Mouse (Mus musculus) kidney, adult 8-10 months (tissue): ENCODE measurements at regions not wholly inside any gene's neighbourhood (a gene's known extent, or its start where the extent isn't known, plus 50 kb on each side); places are given as distances from the start of the nearest gene placed in this dataset.

ENCODE experiments used
- DNase-seq, 2 experiments: peaks; one replicate each; pipeline ENCODE4 v3.0.0; 2022

GRCm38 (mm10) chr1:73425049-73425448 is 409.3 kb upstream of the Tnp1 start:
- no peak for DNase-seq

- DNase-seq: no peak
Measured at GRCm38 (mm10) chr1:73418196-73418595, 402.5 kb upstream of the Tnp1 start.

DNA sequence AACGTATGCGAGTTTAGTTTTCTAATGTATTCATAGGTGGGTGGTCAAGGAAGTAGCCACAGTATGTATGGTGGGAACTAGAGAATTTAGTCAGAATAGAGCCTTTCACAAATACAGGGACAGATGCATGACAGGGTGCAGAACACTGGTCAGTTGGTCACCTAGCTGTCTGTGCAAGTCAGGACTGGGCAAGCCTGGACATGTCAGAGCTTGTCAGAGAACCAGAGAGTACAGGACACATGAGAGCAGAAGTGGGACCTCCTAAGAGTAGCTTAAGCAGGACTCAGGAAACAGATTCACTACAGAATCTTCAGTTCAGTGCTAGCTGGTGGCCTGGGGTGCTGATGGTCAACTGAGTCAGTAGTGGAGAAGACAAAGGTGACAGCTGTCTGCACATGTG is 395.7 kb upstream of the Tnp1 start:
- no peak for DNase-seq

- DNase-seq: no peak
Measured at GRCm38 (mm10) chr1:73399178-73399577, 383.5 kb upstream of the Tnp1 start.

- DNase-seq: no peak
Measured at GRCm38 (mm10) chr1:73395034-73395433, 379.3 kb upstream of the Tnp1 start.

DNA sequence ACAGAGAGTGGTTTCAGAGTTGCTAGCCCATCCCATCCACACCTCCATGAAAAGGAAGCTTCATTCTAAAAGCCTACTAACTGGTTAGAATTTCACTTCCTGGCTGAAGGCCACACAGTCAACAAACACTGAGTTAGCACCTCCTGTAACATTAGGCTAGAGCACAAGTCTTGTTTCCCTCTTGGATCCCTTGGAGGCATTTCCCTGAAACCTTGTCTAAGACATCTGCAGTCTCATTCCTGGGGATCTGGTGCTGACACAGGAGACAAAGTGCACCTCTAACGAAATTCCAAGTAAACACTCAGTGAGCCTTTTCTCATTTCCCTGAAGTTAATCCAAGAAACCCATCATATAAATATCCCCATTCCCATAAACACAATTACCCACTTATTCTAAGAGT is 378.8 kb upstream of the Tnp1 start:
- peak; percentile 8 to 24 for DNase-seq

DNA sequence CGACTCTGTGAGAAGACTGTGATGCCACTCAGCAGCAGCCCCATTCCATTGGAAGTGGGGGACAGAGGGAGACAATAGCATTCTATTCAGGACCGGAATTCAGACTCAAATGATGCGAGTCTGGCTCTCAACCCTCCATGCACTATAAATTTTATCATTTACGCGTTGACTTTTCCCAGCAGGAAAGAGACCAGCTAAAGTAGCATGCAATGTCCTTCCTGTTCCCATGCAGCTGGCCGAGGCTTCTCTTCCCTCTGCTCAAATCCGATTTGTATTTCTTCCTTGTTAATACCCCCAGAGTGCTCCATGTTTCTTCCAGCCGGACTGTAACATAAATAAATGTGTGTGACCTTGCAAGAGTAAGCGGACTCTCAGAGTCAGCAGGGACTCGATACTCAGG is 376.4 kb upstream of the Tnp1 start:
- DNase-seq: no peak

DNA sequence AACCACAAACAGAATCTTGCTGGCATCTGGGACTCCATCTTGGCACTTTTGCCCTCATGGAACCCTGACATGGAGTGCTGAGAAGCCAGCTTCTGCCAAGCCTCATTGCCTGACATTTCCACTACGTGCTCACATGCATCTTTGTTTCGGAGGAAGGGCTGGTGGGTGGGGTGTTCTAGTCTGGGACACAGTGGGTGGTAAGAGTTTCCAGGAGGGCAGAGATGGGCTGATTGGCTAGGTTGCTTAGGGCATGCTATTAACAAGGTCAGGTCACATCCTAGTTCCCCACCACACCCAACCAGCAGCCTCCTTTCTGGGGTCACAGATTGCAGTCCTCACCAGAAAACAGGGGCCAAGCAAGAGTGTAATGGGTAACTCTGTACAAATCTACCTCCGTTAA is 374.3 kb upstream of the Tnp1 start:
- no peak for DNase-seq

GRCm38 (mm10) chr1:73389174-73389573 is 373.5 kb upstream of the Tnp1 start:
- DNase-seq: peak in 1 of 2 experiments; percentile 27

DNA sequence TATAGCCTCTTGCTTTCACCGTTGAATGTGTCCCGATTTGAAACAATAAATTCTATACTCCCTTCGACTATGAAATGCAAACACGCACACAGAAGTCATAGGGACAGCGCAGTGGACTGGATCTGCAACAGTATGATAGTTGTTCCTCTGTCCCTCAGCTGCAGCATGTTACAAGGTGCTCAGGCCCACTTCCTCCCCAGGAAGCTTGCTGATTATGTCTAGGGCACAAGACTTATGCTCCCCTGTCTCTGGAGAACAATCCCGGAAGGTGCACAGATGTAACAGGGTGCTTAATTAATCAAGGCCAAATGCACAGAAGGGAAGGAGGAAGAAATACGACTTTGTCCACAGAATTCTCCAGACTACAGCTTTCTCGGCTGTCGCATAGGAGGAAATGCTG is 365.9 kb upstream of the Tnp1 start:
- DNase-seq: no peak

- DNase-seq: peak; percentile 46 to 51
Measured at GRCm38 (mm10) chr1:73374531-73375375, 359.0 kb upstream of the Tnp1 start.

GRCm38 (mm10) chr1:73368222-73368621 is 352.5 kb upstream of the Tnp1 start:
- peak; percentile 18 to 30 for DNase-seq

GRCm38 (mm10) chr1:73365842-73366241 is 350.1 kb upstream of the Tnp1 start:
- no peak for DNase-seq

DNA sequence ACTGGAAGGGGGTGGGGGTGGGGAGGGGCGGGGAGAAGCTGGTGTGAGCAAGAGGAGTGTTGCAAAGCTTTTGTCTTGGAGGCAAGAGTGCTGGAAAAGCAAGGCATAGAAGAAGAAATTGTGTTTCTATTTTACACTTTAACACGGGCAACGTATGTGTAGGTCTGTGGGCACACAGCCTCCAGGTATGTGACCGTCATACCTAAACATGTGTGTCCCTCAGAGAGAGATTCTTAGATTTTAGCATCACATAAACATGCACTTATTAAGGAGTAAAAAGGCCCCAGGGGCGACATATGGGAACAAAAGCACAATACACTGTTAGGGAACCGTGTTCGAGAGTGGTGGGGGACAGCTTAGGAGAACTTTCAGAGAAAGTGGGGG is 348.6 kb upstream of the Tnp1 start:
- no peak for DNase-seq

DNA sequence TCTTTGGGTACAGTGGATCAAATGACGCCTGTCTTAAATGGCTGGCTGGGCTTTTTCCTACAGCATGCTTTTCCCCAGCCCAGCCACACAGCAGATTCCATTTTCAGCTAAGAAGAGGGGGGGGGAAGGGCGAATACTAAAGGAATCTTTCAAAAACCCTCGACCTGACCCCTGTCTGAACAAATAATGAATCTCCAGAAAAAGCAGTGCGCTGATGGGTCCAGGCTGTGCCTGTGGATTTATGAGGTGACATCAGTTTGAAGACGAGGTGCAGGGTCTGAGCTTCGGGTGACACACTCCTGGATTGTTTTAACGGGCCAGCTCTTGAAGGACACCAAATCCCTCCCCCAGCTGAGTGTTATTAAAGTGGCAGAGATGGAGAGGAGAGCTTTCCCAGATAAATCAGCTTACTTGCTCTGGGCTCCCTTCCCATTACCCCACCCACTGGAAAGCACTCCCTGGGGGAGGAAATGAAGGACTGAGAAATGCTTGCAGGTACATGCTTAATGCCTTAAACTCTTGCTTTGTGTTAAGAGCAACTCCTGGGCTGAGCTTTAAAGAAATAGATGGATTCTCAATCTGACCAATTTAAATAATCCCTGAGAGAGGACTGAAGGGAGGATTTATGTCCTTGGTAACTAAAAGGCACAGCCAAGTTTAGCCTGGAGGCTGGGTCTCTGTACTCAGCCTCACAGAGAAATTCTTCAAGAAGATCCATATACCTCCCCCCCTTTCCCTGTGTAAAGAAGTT is 348.0 kb upstream of the Tnp1 start:
- peak; percentile 11 to 21 for DNase-seq

DNA sequence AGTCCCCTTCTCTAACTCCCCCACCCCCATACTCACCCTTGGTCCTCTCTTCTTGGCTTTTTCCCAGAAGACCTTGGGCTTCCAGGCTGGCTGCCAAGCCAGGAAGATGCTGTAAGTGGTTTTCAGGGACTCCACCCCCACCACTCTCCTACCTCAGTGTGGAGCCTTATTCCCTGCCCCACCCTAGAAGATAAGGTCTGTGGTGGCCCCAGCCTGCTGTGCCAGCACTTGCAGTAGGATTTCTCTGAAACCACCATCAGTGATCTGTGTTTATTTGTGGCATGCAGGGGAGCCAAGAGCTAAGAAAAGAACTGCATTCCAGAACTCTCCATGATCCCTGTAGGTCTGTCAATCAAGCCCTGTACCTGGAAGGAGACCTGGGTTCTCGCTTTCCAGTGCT is 346.4 kb upstream of the Tnp1 start:
- peak; percentile 72 to 79 for DNase-seq

GRCm38 (mm10) chr1:73361300-73361699 is 345.6 kb upstream of the Tnp1 start:
- DNase-seq: no peak

DNA sequence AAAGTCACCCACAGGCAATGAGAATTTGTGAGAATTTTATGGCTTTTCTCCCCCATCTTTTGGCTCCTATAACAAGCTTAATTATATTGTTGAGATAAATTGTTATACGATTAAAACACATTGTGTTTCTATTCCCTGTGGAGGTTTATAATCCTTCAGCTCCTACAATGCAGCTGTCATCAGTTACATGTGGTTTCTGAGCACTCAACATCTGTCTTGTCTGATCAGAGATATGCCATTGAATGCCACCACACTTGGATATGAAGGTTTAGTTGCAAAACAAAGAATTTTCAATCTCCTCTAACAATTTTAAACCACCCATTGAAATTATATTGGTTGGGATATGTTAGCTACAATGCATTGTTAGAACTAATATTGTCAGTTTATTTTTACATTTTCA is 338.7 kb upstream of the Tnp1 start:
- no peak for DNase-seq

DNA sequence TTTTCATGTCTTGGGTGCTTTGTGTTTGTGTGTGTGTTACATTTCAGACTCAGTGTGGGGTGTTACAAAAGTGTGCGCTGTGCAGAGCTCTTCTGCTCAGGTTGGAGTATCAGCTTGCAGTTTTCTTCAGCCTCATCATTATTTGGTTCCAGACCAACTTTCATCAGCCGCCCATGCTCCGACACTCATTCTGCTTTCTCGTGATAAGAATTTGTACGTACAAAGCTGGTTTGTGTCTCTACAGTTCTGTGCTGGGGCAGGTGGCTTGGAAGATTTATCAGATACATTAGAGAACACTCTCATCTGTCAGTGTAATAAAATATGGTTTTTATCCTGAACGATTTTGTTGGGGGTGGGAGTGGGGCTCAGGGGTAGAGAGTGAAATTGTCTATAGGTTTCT is 332.8 kb upstream of the Tnp1 start:
- DNase-seq: no peak

DNA sequence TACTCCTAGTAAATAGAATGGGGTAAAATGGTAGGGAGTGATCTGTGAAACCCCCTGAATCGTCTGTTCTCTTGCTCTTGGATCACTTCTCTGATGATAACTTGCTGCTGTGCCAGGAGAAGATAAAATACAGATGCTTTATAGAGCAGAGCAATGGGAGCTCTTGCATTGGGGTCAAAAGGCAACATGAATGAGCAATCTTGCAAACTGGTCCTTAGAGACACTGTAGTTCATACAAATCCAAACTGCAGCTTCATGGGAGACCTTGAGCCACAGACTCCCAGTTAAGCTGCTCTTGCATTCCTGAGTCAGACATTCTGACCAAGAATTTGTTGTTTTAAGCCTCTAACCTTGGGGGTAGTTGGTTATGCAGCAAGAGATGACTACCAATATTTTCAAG is 328.9 kb upstream of the Tnp1 start:
- no peak for DNase-seq

GRCm38 (mm10) chr1:73341911-73342310 is 326.2 kb upstream of the Tnp1 start:
- no peak for DNase-seq

DNA sequence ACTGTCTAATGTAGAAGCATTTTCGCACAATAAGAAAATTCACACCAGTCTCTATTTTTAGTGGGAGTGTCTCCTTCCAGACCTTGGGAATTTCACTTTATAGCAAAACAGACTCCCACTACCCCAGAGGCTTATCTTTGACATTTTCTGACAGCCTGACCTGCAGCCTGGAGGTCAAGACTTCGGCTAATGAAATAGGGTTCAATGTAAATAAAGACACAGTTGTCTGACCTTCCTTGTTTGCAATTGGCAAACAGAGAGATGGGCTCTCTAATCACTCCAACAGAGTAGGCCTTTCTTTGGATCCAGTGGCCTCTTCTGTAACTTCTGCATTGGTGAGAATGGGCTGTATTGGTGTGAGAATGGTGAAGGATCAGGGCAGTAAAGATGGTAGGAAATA is 321.7 kb upstream of the Tnp1 start:
- DNase-seq: no peak

DNA sequence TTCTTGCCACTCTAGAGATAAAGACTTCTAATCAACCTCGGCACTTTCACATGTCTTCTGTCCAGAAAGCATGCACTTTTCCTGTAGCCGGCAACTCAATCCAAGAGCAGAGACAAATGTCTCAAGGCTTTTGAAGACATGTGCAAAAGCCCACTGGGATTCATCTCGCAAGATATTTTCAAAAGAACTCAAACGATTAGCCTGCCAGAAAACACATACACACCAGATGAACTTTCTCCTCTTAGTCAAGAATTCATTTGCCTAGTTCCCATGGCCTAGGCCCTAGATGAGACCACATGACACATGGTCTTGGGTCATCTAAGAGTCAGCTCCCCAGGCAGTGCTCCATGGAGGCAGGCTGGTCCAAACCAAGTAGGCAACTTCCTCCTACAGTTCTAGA is 293.8 kb upstream of the Tnp1 start:
- DNase-seq: no peak

GRCm38 (mm10) chr1:73308420-73308819 is 292.7 kb upstream of the Tnp1 start:
- DNase-seq: no peak
